Mouse (Mus musculus): ENCODE data around the gene Apof. TPM values are rescaled to one million over a fixed set of nuclear protein-coding genes. Genes with fewer than 3 reads are reported as not detected.

Gene Apof
- total and polyA plus RNA-seq, 2 experiments from 2014 or later = 0.41 TPM; not detected in 1

DNA sequence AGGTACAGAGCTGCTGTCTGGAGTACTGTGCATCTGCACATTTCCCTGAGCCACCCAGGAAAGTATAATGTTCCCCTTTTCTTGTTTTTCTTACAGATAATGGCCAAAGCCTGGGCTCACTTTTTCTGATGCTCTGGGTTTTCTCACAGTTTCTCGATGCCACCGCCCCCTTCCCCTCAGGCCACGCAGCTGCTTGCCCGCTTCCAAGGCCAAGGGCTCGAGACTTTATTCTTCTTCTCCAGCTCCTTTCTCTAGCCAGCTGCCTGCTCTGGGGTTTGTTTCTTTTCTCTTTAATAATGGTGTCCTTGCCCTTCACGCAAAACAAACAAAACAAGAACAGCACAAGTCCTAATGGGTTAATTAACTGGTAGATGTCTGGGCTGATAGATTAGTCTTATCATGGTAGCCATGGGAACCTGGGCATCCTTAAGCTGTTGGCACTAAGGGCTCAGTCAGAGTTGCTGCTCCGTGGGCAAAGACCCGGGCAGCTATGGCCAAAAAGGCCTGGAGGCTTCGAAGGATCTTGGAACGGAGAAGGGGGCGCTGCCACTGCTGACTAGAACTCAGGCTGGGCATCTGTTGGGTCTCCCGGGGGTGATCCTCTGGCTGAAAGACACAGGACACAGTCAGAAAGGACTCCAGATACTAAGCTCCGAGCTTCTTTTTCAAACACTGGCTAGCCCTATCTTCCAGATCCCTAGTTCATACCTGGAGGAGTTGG is 28.1 kb downstream of the Apof start:
- Histone ChIP-seq H3K36me3 (ENCODE audit: insufficient read depth, low read length) (peaks cover 13% of the 10 kb centered on the region), H3K27ac (peak overlapping the region; percentile 32; the same call in 1 of the 2 replicates), H3K4me3 (ENCODE audit: low read length) (no peak overlapping the region), H3K4me1 (ENCODE audit: insufficient read depth, low read length) (no peaks in the 10 kb centered on the region), H3K9ac (replicated peaks; ENCODE audit: low read length) (no peak overlapping the region), H3K27me3 (ENCODE audit: insufficient read depth, low read length) (no peaks in the 10 kb centered on the region), H3K4me2 (ENCODE audit: low read depth, low read length) (no peak overlapping the region), H3K9me3 (ENCODE audit: low read length) (no peaks in the 10 kb centered on the region)
- 57% methylated on average over 13 of the region's 13 CpGs for WGBS
- ATAC-seq = 0 out of 2 replicates have a peak, but pooled peaks have one; percentile 35
- TF ChIP-seq CTCF (IDR thresholded peaks at IDR 0.05; ENCODE audit: low read depth) = no peak
- peak; percentile 19 for DNase-seq (ENCODE audit: low spot score)

DNA sequence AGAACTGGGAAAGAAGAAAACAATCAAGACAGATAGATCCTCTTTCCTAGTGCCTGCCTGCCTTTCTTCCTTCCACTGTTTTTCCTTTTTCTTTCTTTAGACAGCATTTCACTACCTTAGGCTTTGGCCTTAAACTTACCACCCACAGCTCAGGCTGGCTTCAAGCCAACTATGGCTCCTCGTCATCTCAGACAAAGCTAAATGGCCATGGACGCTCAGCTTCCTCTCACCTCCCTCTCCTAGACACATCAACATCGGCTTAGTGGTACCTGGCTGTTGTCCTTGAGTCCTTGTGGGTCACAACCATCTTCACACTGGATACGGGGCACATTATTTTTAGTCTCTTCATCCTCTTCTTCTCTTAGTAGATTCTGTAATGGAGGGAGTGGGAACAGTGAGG is 28.8 kb downstream of the Apof start:
- ATAC-seq = no peak
- Histone ChIP-seq H3K9me3 (ENCODE audit: low read length) (no peaks in the 10 kb centered on the region), H3K4me1 (ENCODE audit: insufficient read depth, low read length) (peaks cover 2% of the 10 kb centered on the region; the same call in 1 of the 2 replicates), H3K27ac (peak overlapping the region; percentile 32; the same call in 1 of the 2 replicates), H3K4me3 (ENCODE audit: low read length) (no peak overlapping the region), H3K9ac (replicated peaks; ENCODE audit: low read length) (no peak overlapping the region), H3K36me3 (ENCODE audit: insufficient read depth, low read length) (0 out of 2 replicates have a peak, but pooled peaks cover 8% of the 10 kb centered on the region), H3K4me2 (ENCODE audit: low read depth, low read length) (no peak overlapping the region), H3K27me3 (ENCODE audit: insufficient read depth, low read length) (no peaks in the 10 kb centered on the region)
- WGBS = 58% methylated on average over 4 of the region's 4 CpGs
- DNase-seq (ENCODE audit: low spot score) = peak; percentile 28
- no peak for TF ChIP-seq CTCF (IDR thresholded peaks at IDR 0.05; ENCODE audit: low read depth)

DNA sequence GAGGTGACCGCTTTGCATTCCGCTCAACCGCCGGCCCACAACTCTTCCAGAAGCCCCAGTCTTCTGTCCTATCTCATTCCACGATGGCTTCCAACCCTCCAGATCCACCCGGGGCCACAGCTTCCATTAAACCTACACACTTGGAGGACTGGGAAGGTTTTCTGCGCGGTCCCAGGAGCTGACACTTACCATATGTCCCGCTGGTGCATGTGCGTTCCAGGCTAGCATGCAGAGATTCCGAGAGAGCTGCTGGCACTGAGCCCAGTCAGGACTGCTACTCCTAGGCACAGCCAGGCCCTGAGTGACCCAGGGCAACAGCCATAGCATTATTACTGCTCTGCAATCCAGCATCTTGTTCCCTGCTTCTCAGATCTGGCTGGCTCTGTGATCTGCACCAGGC is 29.2 kb downstream of the Apof start:
- 68% methylated on average over 11 of the region's 11 CpGs for WGBS
- Histone ChIP-seq H3K4me1 (ENCODE audit: insufficient read depth, low read length) (peaks cover 5% of the 10 kb centered on the region; the same call in 1 of the 2 replicates), H3K9me3 (ENCODE audit: low read length) (no peaks in the 10 kb centered on the region), H3K27me3 (ENCODE audit: insufficient read depth, low read length) (no peaks in the 10 kb centered on the region), H3K36me3 (ENCODE audit: insufficient read depth, low read length) (0 out of 2 replicates have a peak, but pooled peaks cover 4% of the 10 kb centered on the region), H3K4me3 (ENCODE audit: low read length) (no peak overlapping the region), H3K9ac (replicated peaks; ENCODE audit: low read length) (no peak overlapping the region), H3K27ac (no peak overlapping the region; the same call in 1 of the 2 replicates), H3K4me2 (ENCODE audit: low read depth, low read length) (no peak overlapping the region)
- ATAC-seq = no peak
- TF ChIP-seq CTCF (IDR thresholded peaks at IDR 0.05; ENCODE audit: low read depth) = no peak
- DNase-seq (ENCODE audit: low spot score) = peak; percentile 17

DNA sequence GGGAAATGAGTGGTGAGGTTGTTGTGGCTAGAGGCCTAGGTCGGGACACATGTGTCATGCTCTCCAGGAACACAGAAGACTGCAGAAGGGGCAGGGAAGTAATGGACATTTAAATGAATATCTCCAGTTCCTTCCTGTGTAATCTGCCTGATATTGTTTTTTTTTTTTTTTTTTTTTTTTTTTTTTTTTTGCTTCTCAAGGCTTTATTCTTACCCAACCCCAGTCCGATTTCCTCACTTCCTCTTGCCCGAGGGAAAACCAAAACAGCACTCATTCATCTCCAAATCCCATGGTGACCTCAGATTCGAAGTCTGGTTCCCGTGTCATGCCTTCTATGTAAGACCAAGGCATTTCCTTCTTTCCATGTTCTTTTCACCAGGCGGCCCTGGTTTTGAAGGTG is 29.8 kb downstream of the Apof start:
- no peak for TF ChIP-seq CTCF (IDR thresholded peaks at IDR 0.05; ENCODE audit: low read depth)
- WGBS = 77% methylated on average over 6 of the region's 6 CpGs
- DNase-seq (ENCODE audit: low spot score) (no peak), ATAC-seq (no peak)
- H3K9ac ChIP-seq (replicated peaks; ENCODE audit: low read length) = no peak overlapping the region
- H3K4me2 ChIP-seq (ENCODE audit: low read depth, low read length) = no peak overlapping the region
- no peaks in the 10 kb centered on the region for H3K27me3 ChIP-seq (ENCODE audit: insufficient read depth, low read length)
- H3K27ac ChIP-seq = no peak overlapping the region
- H3K36me3 ChIP-seq (ENCODE audit: insufficient read depth, low read length) = no peaks in the 10 kb centered on the region
- H3K4me1 ChIP-seq (ENCODE audit: insufficient read depth, low read length) = peaks cover 5% of the 10 kb centered on the region; the same call in 1 of the 2 replicates
- H3K4me3 ChIP-seq (ENCODE audit: low read length) = no peak overlapping the region
- no peaks in the 10 kb centered on the region for H3K9me3 ChIP-seq (ENCODE audit: low read length)

DNA sequence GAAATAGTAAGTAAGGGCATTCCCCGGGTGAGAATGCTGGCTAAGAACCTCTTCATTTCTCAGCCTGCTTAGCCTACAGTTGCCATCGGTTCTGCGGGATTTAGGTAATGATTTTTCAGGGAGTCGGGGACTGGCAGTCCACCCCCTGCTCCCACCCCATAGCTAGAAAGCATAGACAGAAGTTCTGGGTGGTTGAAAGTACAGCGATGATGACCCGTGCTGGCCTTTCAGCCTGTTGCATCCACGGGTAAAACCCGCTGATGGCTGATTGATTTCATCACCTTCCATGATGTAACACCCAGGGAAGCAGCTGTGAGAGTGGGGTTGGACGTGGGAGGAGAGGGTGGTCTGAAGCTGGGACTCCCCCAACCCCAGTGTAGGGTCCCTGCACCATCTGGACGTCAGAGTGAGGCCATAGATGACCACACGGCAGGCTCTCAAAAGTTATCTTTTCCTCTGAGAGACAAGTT is 30.3 kb downstream of the Apof start, which contains the start of gene Il23a:
Il23a (minus strand) TSS at position 51 of the 470 bp plus-strand sequence.
- 81% methylated on average over 11 of the region's 11 CpGs for WGBS
- Histone ChIP-seq H3K9me3 (ENCODE audit: low read length) (no peaks in the 10 kb centered on the region), H3K27me3 (ENCODE audit: insufficient read depth, low read length) (no peaks in the 10 kb centered on the region), H3K36me3 (ENCODE audit: insufficient read depth, low read length) (no peaks in the 10 kb centered on the region), H3K4me2 (ENCODE audit: low read depth, low read length) (no peak within 1 kb of the TSS), H3K4me1 (ENCODE audit: insufficient read depth, low read length) (peaks cover 7% of the 10 kb centered on the region; the same call in 1 of the 2 replicates), H3K9ac (replicated peaks; ENCODE audit: low read length) (no peak within 1 kb of the TSS), H3K27ac (no peak within 1 kb of the TSS; the same call in 1 of the 2 replicates), H3K4me3 (ENCODE audit: low read length) (no peak within 1 kb of the TSS)
- no peak for TF ChIP-seq CTCF (IDR thresholded peaks at IDR 0.05; ENCODE audit: low read depth)
- DNase-seq (ENCODE audit: low spot score) (no peak), ATAC-seq (no peak)

DNA sequence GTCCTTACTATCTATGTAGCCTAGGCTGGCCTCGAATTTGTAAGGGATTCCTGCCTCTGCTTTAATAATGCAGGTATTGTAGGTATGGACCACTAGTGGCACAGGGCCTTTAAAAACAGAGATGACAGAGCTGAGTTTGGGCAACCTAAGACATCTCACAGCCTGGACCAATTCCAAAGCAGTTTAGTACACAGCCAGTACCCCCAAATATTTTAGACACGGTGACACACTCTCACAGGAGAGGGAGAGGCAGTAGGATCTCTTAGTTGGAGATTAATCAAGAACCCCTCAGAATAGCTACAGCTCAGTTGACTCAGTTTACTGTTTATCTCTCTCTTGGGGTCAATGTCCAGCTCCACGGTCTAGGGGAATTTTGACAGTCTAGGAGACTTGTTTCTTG is 33.9 kb downstream of the Apof start:
- Histone ChIP-seq H3K4me1 (ENCODE audit: insufficient read depth, low read length) (peaks cover 14% of the 10 kb centered on the region), H3K27ac (peak overlapping the region; percentile 95), H3K4me3 (ENCODE audit: low read length) (peak overlapping the region; percentile 46), H3K27me3 (ENCODE audit: insufficient read depth, low read length) (no peaks in the 10 kb centered on the region), H3K36me3 (ENCODE audit: insufficient read depth, low read length) (no peaks in the 10 kb centered on the region), H3K9ac (replicated peaks; ENCODE audit: low read length) (peak overlapping the region; percentile 74), H3K9me3 (ENCODE audit: low read length) (no peaks in the 10 kb centered on the region), H3K4me2 (ENCODE audit: low read depth, low read length) (peak overlapping the region; percentile 68)
- DNase-seq (ENCODE audit: low spot score) = no peak
- ATAC-seq = no peak
- TF ChIP-seq CTCF (IDR thresholded peaks at IDR 0.05; ENCODE audit: low read depth) = no peak
- 33% methylated on average over 3 of the region's 3 CpGs for WGBS

DNA sequence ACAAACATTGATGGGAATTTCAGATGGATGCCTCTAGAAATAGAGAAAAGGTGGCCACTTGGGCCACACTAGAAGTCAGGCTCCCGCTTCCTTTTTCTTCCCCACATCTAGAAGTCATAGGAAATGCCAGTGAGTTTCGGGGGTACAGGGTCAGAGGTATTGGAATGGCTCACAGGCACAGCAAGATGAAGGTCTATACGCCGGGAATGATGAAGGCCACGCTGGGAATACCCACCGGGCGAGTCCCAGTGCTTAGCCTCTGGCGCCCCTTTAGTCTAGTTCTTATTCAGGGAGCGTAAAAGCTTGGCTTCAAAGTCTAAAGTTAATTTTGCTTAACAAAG is 34.3 kb downstream of the Apof start:
- peak overlapping the region; percentile 95 for H3K27ac ChIP-seq
- H3K4me2 ChIP-seq (ENCODE audit: low read depth, low read length) = peak overlapping the region; percentile 68
- WGBS = 0% methylated on average over 9 of the region's 9 CpGs
- peak overlapping the region; percentile 46 for H3K4me3 ChIP-seq (ENCODE audit: low read length)
- H3K27me3 ChIP-seq (ENCODE audit: insufficient read depth, low read length) = no peaks in the 10 kb centered on the region
- peak overlapping the region; percentile 74 for H3K9ac ChIP-seq (replicated peaks; ENCODE audit: low read length)
- ATAC-seq (peak; percentile 63), DNase-seq (ENCODE audit: low spot score) (peak; percentile 5)
- peaks cover 14% of the 10 kb centered on the region for H3K4me1 ChIP-seq (ENCODE audit: insufficient read depth, low read length)
- 0 out of 2 replicates have a peak, but pooled peaks cover under 1% of the 10 kb centered on the region for H3K36me3 ChIP-seq (ENCODE audit: insufficient read depth, low read length)
- no peak for TF ChIP-seq CTCF (IDR thresholded peaks at IDR 0.05; ENCODE audit: low read depth)
- no peaks in the 10 kb centered on the region for H3K9me3 ChIP-seq (ENCODE audit: low read length)
